Mouse (Mus musculus) 3134 (cell line): ENCODE results near the gene Stk38.
A peak's percentile ranks its signal among the peaks of the same experiment; 100 is the strongest.

Experiments
- DNase-seq: peaks from one replicate; pipeline ENCODE4 v3.0.0-alpha.2; 2011; ENCODE audit warnings: low spot score; ENCODE audit not compliant: insufficient read length; ENCODE audit errors: extremely low read depth

Stk38 gene

GRCm38 (mm10) chr17:28967021-28967610 lies 40.7 kb downstream of the Stk38 start:
- no peak for DNase-seq

GRCm38 (mm10) chr17:28961596-28961995 lies 46.2 kb downstream of the Stk38 start:
- no peak for DNase-seq

GRCm38 (mm10) chr17:28960597-28960996 lies 47.2 kb downstream of the Stk38 start:
- DNase-seq, result no peak

- DNase-seq, result no peak
These were observed 53.4 kb downstream of the Stk38 start for GRCm38 (mm10) chr17:28954416-28954815.

GRCm38 (mm10) chr17:28953251-28953650 lies 54.5 kb downstream of the Stk38 start:
- no peak for DNase-seq

- peak; percentile 96 for DNase-seq
These were observed 55.7 kb downstream of the Stk38 start, which contains the start of gene Kctd20 for GRCm38 (mm10) chr17:28951831-28952799. Gene Kctd20, plus strand, starts transcription at chr17:28951950.

- no peak for DNase-seq
These were observed 57.0 kb downstream of the Stk38 start for GRCm38 (mm10) chr17:28950751-28951150.

GRCm38 (mm10) chr17:28948661-28949060 lies 59.1 kb downstream of the Stk38 start:
- no peak for DNase-seq

GRCm38 (mm10) chr17:28947011-28947939 lies 60.5 kb downstream of the Stk38 start:
- no peak for DNase-seq

GRCm38 (mm10) chr17:28944481-28944880 lies 63.3 kb downstream of the Stk38 start:
- no peak for DNase-seq

- no peak for DNase-seq
These were observed 64.1 kb downstream of the Stk38 start, which contains the start of gene Pxt1 for GRCm38 (mm10) chr17:28943740-28944139. Gene Pxt1, minus strand, starts transcription at chr17:28943840.

- no peak for DNase-seq
These were observed 65.7 kb downstream of the Stk38 start for GRCm38 (mm10) chr17:28942101-28942500.

- no peak for DNase-seq
These were observed 66.8 kb downstream of the Stk38 start for GRCm38 (mm10) chr17:28940776-28941555.

- DNase-seq, result no peak
These were observed 71.0 kb downstream of the Stk38 start for GRCm38 (mm10) chr17:28936622-28937345.

GRCm38 (mm10) chr17:28936133-28936532 lies 71.7 kb downstream of the Stk38 start:
- no peak for DNase-seq

- no peak for DNase-seq
These were observed 73.5 kb downstream of the Stk38 start for GRCm38 (mm10) chr17:28934120-28934916.

GRCm38 (mm10) chr17:28932274-28932673 lies 75.5 kb downstream of the Stk38 start:
- no peak for DNase-seq

- peak; percentile 34 for DNase-seq
These were observed 76.2 kb downstream of the Stk38 start for GRCm38 (mm10) chr17:28931436-28932211.
